Mouse (Mus musculus): ENCODE data around the gene Ddx28. TPM values are rescaled to one million over a fixed set of nuclear protein-coding genes. Genes with fewer than 3 reads are reported as not detected.

Ddx28 gene
- polyA plus RNA-seq, 2 experiments: 6.6 to 9.1 TPM

DNA sequence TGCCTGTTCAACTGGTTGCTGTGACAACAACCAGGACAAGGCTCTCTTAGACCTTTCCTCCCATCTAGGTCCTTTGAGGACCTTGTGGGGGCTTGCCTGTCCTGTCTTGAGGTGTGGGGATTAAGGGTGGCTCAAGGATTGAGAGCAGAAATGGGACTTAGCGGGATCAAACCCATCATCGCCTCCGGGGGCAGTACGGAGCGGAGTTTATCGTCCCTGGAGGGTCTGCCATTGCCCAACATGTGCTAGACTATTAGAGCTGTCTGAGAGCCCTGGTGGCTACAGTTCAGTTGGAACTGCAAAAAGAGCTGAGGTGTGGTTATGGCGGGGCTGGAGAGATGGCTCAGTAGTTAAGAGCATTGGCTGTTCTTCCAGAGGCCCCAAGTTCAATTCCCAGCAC is 36.3 kb downstream of the Ddx28 start:
- Histone ChIP-seq H3K4me2 (ENCODE audit: low read depth) (no peak overlapping the region), H3K27me3 (ENCODE audit: control insufficient read depth, insufficient read depth, low read length) (no peaks in the 10 kb centered on the region), H3K9ac (replicated peaks) (no peak overlapping the region), H3K36me3 (replicated peaks; ENCODE audit: control insufficient read depth, insufficient read depth, low read depth) (no peaks in the 10 kb centered on the region), H3K4me3 (ENCODE audit: insufficient read depth in 1 of 2, low read depth in 2 of 2, low read length in 2 of 2) (no peak overlapping the region), H3K9me3 (ENCODE audit: control insufficient read depth, low read length) (no peaks in the 10 kb centered on the region), H3K4me1 (replicated peaks; ENCODE audit: control insufficient read depth in 2 of 2, insufficient read depth in 2 of 2, low read length in 1 of 2) (0 out of 4 replicates have a peak, but pooled peaks cover 0 to 2% of the 10 kb centered on the region in 2 experiments), H3K27ac (no peak overlapping the region)
- DNase-seq (ENCODE audit: low read depth in 3 of 3, low spot score in 3 of 3) (no peak), ATAC-seq (ENCODE audit: insufficient read depth) (no peak)
- WGBS (ENCODE audit: insufficient replicate concordance): 74% methylated on average over 7 of the region's 7 CpGs
- peak; percentile 39 for TF ChIP-seq CTCF (IDR thresholded peaks at IDR 0.05; ENCODE audit: low read depth)
- TF ChIP-seq EP300 (IDR thresholded peaks at IDR 0.05; ENCODE audit: low read depth): no peak

DNA sequence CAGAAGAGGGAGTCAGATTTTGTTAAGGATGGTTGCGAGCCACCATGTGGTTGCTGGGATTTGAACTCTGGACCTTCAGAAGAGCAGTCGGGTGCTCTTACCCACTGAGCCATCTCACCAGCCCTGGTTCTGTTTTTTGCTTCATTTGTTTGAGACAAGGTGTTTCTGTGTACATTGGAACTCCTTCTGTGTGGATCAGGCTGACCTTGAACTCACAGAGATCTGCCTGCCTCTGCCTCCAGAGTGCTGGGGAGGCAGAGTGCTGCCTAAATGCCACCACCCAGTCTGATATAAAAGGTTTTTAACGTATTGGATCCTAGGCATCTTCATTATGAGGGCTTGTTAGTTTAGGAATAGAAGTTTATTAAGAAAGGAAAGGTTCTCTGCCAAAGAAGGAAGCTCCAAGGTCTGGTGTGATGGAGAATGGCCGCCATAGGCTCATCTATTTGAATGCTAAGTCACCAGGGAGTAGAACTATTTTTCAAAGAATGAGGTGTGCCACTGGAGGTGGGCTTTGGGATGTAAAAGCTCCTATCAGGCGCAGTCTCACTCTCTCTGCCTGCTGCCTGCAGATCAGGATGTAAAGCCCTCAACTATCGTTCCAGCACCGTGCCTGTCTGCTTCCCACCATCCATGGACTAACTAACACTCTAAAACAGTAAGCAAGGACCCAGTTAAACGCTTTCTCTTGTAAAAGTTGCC is 40.5 kb downstream of the Ddx28 start:
- Histone ChIP-seq H3K4me2 (ENCODE audit: low read depth) (no peak overlapping the region), H3K27me3 (ENCODE audit: control insufficient read depth, insufficient read depth, low read length) (no peaks in the 10 kb centered on the region), H3K27ac (no peak overlapping the region), H3K4me3 (ENCODE audit: insufficient read depth in 1 of 2, low read depth in 2 of 2, low read length in 2 of 2) (no peak overlapping the region), H3K36me3 (replicated peaks; ENCODE audit: control insufficient read depth, insufficient read depth, low read depth) (no peaks in the 10 kb centered on the region), H3K9ac (replicated peaks) (no peak overlapping the region), H3K4me1 (replicated peaks; ENCODE audit: control insufficient read depth in 2 of 2, insufficient read depth in 2 of 2, low read length in 1 of 2) (peaks cover 6 to 14% of the 10 kb centered on the region in 2 experiments), H3K9me3 (ENCODE audit: control insufficient read depth, low read length) (no peaks in the 10 kb centered on the region)
- TF ChIP-seq EP300 (IDR thresholded peaks at IDR 0.05; ENCODE audit: low read depth) (no peak), CTCF (IDR thresholded peaks at IDR 0.05; ENCODE audit: low read depth) (no peak)
- 65% methylated on average over 8 of the region's 8 CpGs for WGBS (ENCODE audit: insufficient replicate concordance)
- ATAC-seq (ENCODE audit: insufficient read depth) (no peak), DNase-seq (ENCODE audit: low read depth in 3 of 3, low spot score in 3 of 3) (no peak)

DNA sequence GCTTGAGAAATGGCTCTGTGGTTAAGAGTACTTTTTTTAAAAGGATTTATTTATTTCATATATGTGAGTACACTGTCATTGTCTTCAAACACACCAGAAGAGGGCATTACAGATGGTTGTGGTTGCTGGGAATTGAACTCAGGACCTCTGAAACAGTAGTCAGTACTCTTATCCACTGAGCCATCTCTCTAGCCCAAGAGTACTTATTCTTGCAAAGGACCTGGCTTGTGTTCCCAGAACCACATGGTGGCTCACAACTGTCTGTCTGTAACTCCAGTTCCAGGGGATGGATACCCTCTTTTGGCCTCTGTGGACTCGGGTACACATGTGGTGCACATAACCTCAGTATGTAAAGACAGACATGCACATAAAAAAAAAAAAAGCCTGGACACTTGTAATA is 42.3 kb downstream of the Ddx28 start:
- no peak overlapping the region for H3K27ac ChIP-seq
- H3K9me3 ChIP-seq (ENCODE audit: control insufficient read depth, low read length): no peaks in the 10 kb centered on the region
- DNase-seq (ENCODE audit: low read depth in 3 of 3, low spot score in 3 of 3) (no peak), ATAC-seq (ENCODE audit: insufficient read depth) (no peak)
- WGBS (ENCODE audit: insufficient replicate concordance): 67% methylated on average over 1 of the region's 1 CpGs
- no peak overlapping the region for H3K9ac ChIP-seq (replicated peaks)
- no peak overlapping the region for H3K4me3 ChIP-seq (ENCODE audit: insufficient read depth in 1 of 2, low read depth in 2 of 2, low read length in 2 of 2)
- H3K36me3 ChIP-seq (replicated peaks; ENCODE audit: control insufficient read depth, insufficient read depth, low read depth): no peaks in the 10 kb centered on the region
- H3K27me3 ChIP-seq (ENCODE audit: control insufficient read depth, insufficient read depth, low read length): no peaks in the 10 kb centered on the region
- H3K4me2 ChIP-seq (ENCODE audit: low read depth): no peak overlapping the region
- H3K4me1 ChIP-seq (replicated peaks; ENCODE audit: control insufficient read depth in 2 of 2, insufficient read depth in 2 of 2, low read length in 1 of 2): peaks cover 15 to 20% of the 10 kb centered on the region in 2 experiments
- TF ChIP-seq EP300 (IDR thresholded peaks at IDR 0.05; ENCODE audit: low read depth) (no peak), CTCF (IDR thresholded peaks at IDR 0.05; ENCODE audit: low read depth) (no peak)

DNA sequence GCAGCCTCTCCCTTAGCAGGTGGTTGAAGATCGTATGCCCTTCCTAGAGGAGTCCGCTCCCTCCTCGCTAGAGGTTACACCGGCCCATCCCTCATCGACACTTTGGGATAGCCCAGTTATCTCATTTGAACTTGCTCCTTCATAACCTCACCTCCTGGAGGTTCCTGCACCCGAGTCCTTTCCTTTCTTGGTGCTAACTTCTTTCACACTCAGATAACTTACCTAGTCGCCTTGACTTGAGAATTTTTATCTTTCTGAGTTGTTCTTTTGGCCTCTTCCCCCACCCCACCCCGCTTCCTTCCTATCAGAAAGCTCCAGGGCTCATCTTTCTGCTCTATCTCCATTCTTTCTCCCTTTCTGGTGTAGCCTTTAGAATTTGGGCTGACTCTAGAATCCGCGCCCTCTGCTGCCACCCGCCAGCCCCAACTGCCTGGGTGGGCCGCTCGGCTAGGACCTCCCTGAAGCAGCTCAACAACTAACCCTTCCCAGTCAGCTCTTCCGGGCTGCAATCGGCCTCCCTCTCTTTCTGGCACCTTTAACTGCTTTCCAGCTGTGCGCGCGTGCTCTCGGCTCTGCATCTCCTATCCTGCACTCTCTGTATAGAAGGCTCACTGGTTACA is 44.9 kb downstream of the Ddx28 start:
- Histone ChIP-seq H3K36me3 (replicated peaks; ENCODE audit: control insufficient read depth, insufficient read depth, low read depth) (no peaks in the 10 kb centered on the region), H3K4me2 (ENCODE audit: low read depth) (peak overlapping the region; percentile 89), H3K4me1 (replicated peaks; ENCODE audit: control insufficient read depth in 2 of 2, insufficient read depth in 2 of 2, low read length in 1 of 2) (peaks cover 18 to 33% of the 10 kb centered on the region in 2 experiments), H3K9me3 (ENCODE audit: control insufficient read depth, low read length) (no peaks in the 10 kb centered on the region), H3K4me3 (ENCODE audit: insufficient read depth in 1 of 2, low read depth in 2 of 2, low read length in 2 of 2) (peak overlapping the region; percentile 59 to 69), H3K27ac (peak overlapping the region; percentile 81), H3K27me3 (ENCODE audit: control insufficient read depth, insufficient read depth, low read length) (no peaks in the 10 kb centered on the region), H3K9ac (replicated peaks) (peak overlapping the region; percentile 84)
- TF ChIP-seq EP300 (IDR thresholded peaks at IDR 0.05; ENCODE audit: low read depth) (peak; percentile 69), CTCF (IDR thresholded peaks at IDR 0.05; ENCODE audit: low read depth) (peak; percentile 11; the same call in 1 of the 2 replicates)
- ATAC-seq (ENCODE audit: insufficient read depth): peak; percentile 78
- peak; percentile 66 to 72 (median 68) for DNase-seq (ENCODE audit: low read depth in 3 of 3, low spot score in 3 of 3)
- WGBS (ENCODE audit: insufficient replicate concordance): 3% methylated on average over 19 of the region's 19 CpGs

DNA sequence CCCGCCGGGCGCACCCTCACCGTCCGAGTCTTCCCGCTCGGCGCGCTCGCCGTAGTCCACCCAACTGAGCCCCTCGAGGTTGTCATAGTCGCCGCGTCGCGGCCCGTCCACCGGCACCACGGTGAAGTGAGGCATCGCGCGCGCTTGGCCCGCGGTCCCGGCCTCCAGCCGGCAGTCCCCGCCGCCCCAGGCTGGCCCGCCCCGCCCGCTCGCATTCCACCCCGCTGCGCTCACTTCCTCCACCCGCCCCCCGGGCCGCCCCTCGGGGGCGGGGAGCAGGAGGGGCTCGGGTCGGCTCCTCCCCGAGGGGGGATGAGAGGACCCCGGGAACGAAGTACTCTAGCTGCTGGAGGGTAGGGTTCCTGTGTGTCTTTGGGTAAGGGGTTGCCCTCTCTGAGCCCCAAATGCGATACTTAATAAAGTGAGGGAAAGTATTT is 45.8 kb downstream of the Ddx28 start, which contains the start of gene Slc12a4:
Gene Slc12a4, minus strand, starts transcription at position 193 of the 437 bp plus-strand sequence.
- TF ChIP-seq CTCF (IDR thresholded peaks at IDR 0.05; ENCODE audit: low read depth) (no peak), EP300 (IDR thresholded peaks at IDR 0.05; ENCODE audit: low read depth) (no peak)
- WGBS (ENCODE audit: insufficient replicate concordance): under 1% methylated on average over 44 of the region's 47 CpGs
- H3K9me3 ChIP-seq (ENCODE audit: control insufficient read depth, low read length): no peaks in the 10 kb centered on the region
- H3K36me3 ChIP-seq (replicated peaks; ENCODE audit: control insufficient read depth, insufficient read depth, low read depth): no peaks in the 10 kb centered on the region
- peak within 1 kb of the TSS; percentile 84 for H3K9ac ChIP-seq (replicated peaks)
- peak within 1 kb of the TSS; percentile 81 for H3K27ac ChIP-seq
- H3K27me3 ChIP-seq (ENCODE audit: control insufficient read depth, insufficient read depth, low read length): no peaks in the 10 kb centered on the region
- DNase-seq (ENCODE audit: low read depth in 3 of 3, low spot score in 3 of 3) (peak; percentile 54 to 63 (median 59)), ATAC-seq (ENCODE audit: insufficient read depth) (peak; percentile 74)
- H3K4me3 ChIP-seq (ENCODE audit: insufficient read depth in 1 of 2, low read depth in 2 of 2, low read length in 2 of 2): peak within 1 kb of the TSS; percentile 59 to 69
- peak within 1 kb of the TSS; percentile 89 for H3K4me2 ChIP-seq (ENCODE audit: low read depth)
- peaks cover 19 to 41% of the 10 kb centered on the region in 2 experiments for H3K4me1 ChIP-seq (replicated peaks; ENCODE audit: control insufficient read depth in 2 of 2, insufficient read depth in 2 of 2, low read length in 1 of 2)

Measured in liver, embryonic 14.5 days (tissue).